Mouse (Mus musculus) liver, embryonic 14.5 days (tissue): ENCODE measurements at regions not wholly inside any gene's neighbourhood (a gene's known extent, or its start where the extent isn't known, plus 50 kb on each side); places are given as distances from the start of the nearest gene placed in this dataset.

ENCODE experiments used
- CTCF ChIP-seq: IDR thresholded peaks from 2 replicates; pipeline ENCODE4 v1.5.1; 2016; ENCODE audit warnings: antibody characterized with exemption, low read depth, control low read depth
- EP300 ChIP-seq: IDR thresholded peaks from 2 replicates; pipeline ENCODE4 v1.6.1; 2016; ENCODE audit warnings: antibody characterized with exemption, low read depth

DNA sequence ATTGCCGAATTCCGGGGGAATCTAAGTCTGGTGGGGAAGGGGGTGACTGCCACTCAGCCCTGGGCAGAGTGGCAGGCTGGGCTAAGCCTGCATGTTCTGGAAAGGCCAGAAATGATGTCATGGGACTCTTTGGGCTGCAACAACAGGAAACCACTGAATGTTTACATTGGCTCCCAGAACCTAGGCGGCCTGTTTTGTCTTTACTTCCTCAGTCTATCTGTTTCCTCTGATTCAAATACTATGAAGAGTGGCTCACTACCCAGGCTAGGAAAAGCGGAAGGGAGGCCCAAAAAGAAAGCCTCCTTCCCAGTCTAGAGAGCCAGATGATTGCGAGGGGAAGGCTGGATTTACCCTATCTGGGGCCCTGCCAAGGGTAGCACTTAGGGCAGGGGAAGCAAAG lies 69.1 kb upstream of the Las1l start:
- no peak for TF ChIP-seq CTCF
- TF ChIP-seq EP300: no peak
